Mouse (Mus musculus): ENCODE results near the gene Dgkg.

Gene Dgkg

DNA sequence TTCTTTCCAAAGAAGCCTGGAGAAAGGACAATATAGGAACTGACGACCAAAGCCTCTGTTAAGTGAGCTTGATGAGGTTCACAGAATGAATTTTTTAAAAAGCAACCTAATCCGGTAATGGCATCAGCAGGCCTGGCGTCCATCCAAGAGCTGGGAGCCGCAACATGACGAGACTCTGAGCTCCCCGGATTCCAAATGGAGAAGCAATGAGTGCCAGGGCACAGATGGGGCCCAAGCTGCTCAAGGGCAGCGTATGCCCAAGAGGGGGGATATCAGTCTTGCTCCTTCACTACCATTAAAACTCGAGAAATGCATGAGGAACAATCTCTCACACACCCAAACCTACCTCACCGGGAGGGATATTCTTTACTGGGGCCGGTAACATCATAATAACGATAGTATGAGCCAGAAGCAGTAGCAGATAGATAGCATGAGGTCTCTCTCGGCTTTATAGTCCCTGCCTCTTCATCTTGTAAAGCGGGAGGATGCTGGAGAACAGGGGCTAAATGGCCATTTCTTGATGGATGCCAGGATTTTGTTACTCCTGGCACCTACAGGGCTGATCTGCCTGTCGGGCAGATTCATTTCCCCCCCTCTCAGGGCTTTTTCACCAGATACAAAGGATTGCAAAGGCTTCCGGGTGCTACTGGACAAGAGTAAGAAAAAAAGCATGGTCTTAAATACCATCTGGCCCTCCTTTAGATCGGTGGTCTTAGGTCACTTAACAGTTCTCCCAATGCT, 226.6 kb downstream of the Dgkg start:
- DNase-seq = no peak

DNA sequence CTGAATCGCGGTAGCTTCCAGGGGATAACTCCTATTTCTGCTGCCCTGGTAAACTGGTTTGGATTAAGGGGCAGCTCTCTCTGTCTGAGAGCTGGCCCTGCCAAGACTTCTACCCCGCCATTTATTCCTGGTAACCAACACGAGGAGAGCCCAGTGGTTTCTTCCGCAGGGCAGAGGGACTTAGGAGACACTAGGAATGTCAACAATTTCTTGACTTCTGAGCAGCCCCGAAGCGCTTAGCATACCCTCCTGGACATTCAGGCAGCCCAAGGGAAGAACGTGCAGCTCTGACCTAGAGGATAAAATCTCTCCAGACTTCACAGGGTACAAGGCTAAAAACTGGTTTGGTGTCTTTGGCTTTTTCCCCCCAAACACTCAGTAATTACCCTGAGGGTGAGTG, 227.6 kb downstream of the Dgkg start:
- no peak for DNase-seq

DNA sequence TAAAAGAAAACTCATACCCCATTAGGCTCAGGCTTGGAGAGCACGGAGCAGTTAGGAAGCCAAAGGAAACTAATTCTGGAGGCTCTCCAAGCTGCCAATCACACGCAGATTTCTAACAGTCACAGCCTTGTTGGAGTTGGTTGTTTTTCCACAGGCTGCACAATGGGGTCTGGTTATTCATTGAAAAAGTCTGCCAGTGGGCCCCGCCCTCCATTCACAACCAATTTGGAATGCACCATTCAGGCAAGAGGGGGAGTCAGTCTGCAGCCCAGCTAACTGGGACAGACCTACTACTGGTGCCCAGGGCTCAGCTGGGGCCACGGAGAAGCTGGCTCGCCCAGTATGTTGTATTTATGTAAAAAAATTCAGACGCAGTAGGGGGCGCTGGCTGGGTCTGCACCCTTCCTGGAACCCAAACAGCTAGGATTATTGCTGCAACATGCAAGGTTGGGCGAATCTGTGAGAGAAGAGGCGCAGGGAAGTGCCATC, 228.1 kb downstream of the Dgkg start:
- DNase-seq = peak; percentile 61

DNA sequence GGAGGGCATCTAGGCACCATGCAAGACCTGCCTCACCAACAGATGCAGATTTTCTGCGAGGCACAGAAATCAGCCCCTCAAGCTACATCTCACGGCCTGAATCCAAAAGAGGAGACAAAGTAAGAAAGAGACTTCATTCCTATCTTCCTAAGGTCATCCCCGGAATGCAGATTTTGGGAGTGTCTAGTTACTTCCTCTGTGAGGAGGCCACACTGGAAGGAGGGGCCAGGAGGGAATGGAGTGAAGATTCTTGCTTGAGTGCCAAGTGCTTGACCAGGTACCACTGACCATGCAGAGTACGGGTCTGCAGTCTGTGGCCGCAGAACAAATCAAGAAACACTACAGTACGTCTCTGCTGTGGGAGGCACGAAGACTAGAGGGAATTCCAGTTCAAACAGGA, 230.2 kb downstream of the Dgkg start:
- DNase-seq = no peak

DNA sequence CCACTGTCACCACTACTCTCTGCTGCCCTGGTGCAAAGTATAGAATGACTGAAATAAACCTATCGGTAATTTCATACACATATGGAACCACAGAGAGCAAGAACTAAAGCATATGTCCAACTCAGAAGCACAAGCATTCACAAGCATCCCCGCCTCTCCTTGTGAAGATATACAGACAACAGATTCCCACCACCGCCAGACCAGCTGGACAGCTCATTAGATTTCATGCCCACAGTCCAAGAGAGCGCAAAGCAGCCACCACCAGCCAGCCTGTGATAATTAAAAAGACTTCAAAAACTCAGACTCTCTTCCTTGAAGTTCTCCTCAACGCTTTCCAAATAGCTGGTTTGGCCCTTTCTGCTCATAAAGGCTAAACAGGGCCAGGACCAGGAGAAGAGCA, 234.8 kb downstream of the Dgkg start:
- DNase-seq = no peak
